Mouse (Mus musculus): ENCODE measurements at regions not wholly inside any gene's neighbourhood (a gene's known extent, or its start where the extent isn't known, plus 50 kb on each side); places are given as distances from the start of the nearest gene placed in this dataset.

GRCm38 (mm10) chr6:100366231-100366630 lies 78.9 kb upstream of the Rybp start:
- TF ChIP-seq CTCF (IDR thresholded peaks at IDR 0.05; ENCODE audit: low read depth, low read length), result no peak
- no peak for TF ChIP-seq TAL1 (conservative IDR thresholded peaks at IDR 0.05; ENCODE audit: low read depth, low read length)
- no peak for TF ChIP-seq POLR2AphosphoS5 (IDR thresholded peaks at IDR 0.05; ENCODE audit: insufficient replicate concordance, low read depth, low read length)
- no peak for TF ChIP-seq GATA1 (IDR thresholded peaks at IDR 0.05; ENCODE audit: borderline replicate concordance, low read length)
- TF ChIP-seq GATA2 (IDR thresholded peaks at IDR 0.05; ENCODE audit: borderline replicate concordance, low read depth, low read length), result no peak
- H3K36me3 ChIP-seq (replicated peaks), result no peaks in the 10 kb centered on the region

GRCm38 (mm10) chr6:100365791-100366190 lies 78.5 kb upstream of the Rybp start:
- Histone ChIP-seq H3K4me1 (ENCODE audit: insufficient read depth, low read depth, low read length) (no peaks in the 10 kb centered on the region), H3K9me3 (replicated peaks) (peaks cover 38% of the 10 kb centered on the region), H3K4me3 (ENCODE audit: low read depth, low read length) (no peak overlapping the region), H3K36me3 (replicated peaks) (no peaks in the 10 kb centered on the region), H3K27me3 (ENCODE audit: insufficient read depth, low read length) (no peaks in the 10 kb centered on the region)
- TF ChIP-seq TAL1 (conservative IDR thresholded peaks at IDR 0.05; ENCODE audit: low read depth, low read length) (no peak), CTCF (IDR thresholded peaks at IDR 0.05; ENCODE audit: low read depth, low read length) (no peak), GATA1 (IDR thresholded peaks at IDR 0.05; ENCODE audit: borderline replicate concordance, low read length) (no peak), GATA2 (IDR thresholded peaks at IDR 0.05; ENCODE audit: borderline replicate concordance, low read depth, low read length) (no peak), POLR2AphosphoS5 (IDR thresholded peaks at IDR 0.05; ENCODE audit: insufficient replicate concordance, low read depth, low read length) (no peak)
- ATAC-seq (ENCODE audit: extremely low read depth, insufficient number of reproducible peaks, low FRiP score, poor library complexity, severe bottlenecking) (no peak), DNase-seq (ENCODE audit: low spot score) (no peak)

More at GRCm38 (mm10) chr6:100366231-100366630, 78.9 kb upstream of the Rybp start:
- DNase-seq (ENCODE audit: low spot score) (no peak), ATAC-seq (ENCODE audit: extremely low read depth, insufficient number of reproducible peaks, low FRiP score, poor library complexity, severe bottlenecking) (no peak)
- H3K9me3 ChIP-seq (replicated peaks), result peaks cover 38% of the 10 kb centered on the region
- H3K4me1 ChIP-seq (ENCODE audit: insufficient read depth, low read depth, low read length), result no peaks in the 10 kb centered on the region
- no peak overlapping the region for H3K4me3 ChIP-seq (ENCODE audit: low read depth, low read length)
- H3K27me3 ChIP-seq (ENCODE audit: insufficient read depth, low read length), result no peaks in the 10 kb centered on the region

DNA sequence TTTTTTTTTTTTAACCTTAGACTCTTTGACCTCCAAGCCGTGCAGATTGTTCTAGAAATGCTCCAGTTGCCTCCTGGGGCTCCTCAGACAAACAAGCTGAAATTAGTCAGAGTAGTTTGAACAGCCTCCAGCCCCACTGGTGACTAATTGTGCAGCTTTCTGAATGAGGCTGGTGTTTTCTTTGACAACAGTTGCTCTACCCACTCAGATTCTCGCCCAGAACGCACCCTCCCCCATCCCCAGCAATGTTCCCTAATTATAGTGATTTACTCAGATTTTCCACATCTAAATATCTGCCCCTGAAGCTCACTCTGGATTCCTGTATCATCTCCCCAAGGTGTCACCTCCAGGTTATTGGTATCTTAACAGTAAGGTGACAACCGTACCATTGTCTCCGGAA lies 76.4 kb upstream of the Rybp start:
- H3K4me1 ChIP-seq (ENCODE audit: insufficient read depth, low read depth, low read length), result no peaks in the 10 kb centered on the region
- no peak for ATAC-seq (ENCODE audit: extremely low read depth, insufficient number of reproducible peaks, low FRiP score, poor library complexity, severe bottlenecking)
- no peak for TF ChIP-seq GATA1 (IDR thresholded peaks at IDR 0.05; ENCODE audit: borderline replicate concordance, low read length)
- no peak for TF ChIP-seq GATA2 (IDR thresholded peaks at IDR 0.05; ENCODE audit: borderline replicate concordance, low read depth, low read length)
- no peak for TF ChIP-seq CTCF (IDR thresholded peaks at IDR 0.05; ENCODE audit: low read depth, low read length)
- no peak for TF ChIP-seq POLR2AphosphoS5 (IDR thresholded peaks at IDR 0.05; ENCODE audit: insufficient replicate concordance, low read depth, low read length)
- TF ChIP-seq TAL1 (conservative IDR thresholded peaks at IDR 0.05; ENCODE audit: low read depth, low read length), result no peak
- no peaks in the 10 kb centered on the region for H3K27me3 ChIP-seq (ENCODE audit: insufficient read depth, low read length)
- no peak overlapping the region for H3K4me3 ChIP-seq (ENCODE audit: low read depth, low read length)
- DNase-seq (ENCODE audit: low spot score), result no peak
- H3K9me3 ChIP-seq (replicated peaks), result peaks cover 37% of the 10 kb centered on the region
- H3K36me3 ChIP-seq (replicated peaks), result no peaks in the 10 kb centered on the region

- peaks cover 7% of the 10 kb centered on the region for H3K9me3 ChIP-seq (replicated peaks)
- H3K4me1 ChIP-seq (ENCODE audit: insufficient read depth, low read depth, low read length), result no peaks in the 10 kb centered on the region
- H3K36me3 ChIP-seq (replicated peaks), result no peaks in the 10 kb centered on the region
- H3K27me3 ChIP-seq (ENCODE audit: insufficient read depth, low read length), result no peaks in the 10 kb centered on the region
- TF ChIP-seq TAL1 (conservative IDR thresholded peaks at IDR 0.05; ENCODE audit: low read depth, low read length) (no peak), POLR2AphosphoS5 (IDR thresholded peaks at IDR 0.05; ENCODE audit: insufficient replicate concordance, low read depth, low read length) (no peak), GATA2 (IDR thresholded peaks at IDR 0.05; ENCODE audit: borderline replicate concordance, low read depth, low read length) (no peak), GATA1 (IDR thresholded peaks at IDR 0.05; ENCODE audit: borderline replicate concordance, low read length) (no peak), CTCF (IDR thresholded peaks at IDR 0.05; ENCODE audit: low read depth, low read length) (no peak)
- DNase-seq (ENCODE audit: low spot score) (no peak), ATAC-seq (ENCODE audit: extremely low read depth, insufficient number of reproducible peaks, low FRiP score, poor library complexity, severe bottlenecking) (no peak)
- H3K4me3 ChIP-seq (ENCODE audit: low read depth, low read length), result no peak overlapping the region
Measured at GRCm38 (mm10) chr6:100356617-100357399, 69.5 kb upstream of the Rybp start.

GRCm38 (mm10) chr6:100355858-100356257 lies 68.6 kb upstream of the Rybp start:
- ATAC-seq (ENCODE audit: extremely low read depth, insufficient number of reproducible peaks, low FRiP score, poor library complexity, severe bottlenecking), result no peak
- no peaks in the 10 kb centered on the region for H3K36me3 ChIP-seq (replicated peaks)
- H3K4me3 ChIP-seq (ENCODE audit: low read depth, low read length), result no peak overlapping the region
- TF ChIP-seq GATA1 (IDR thresholded peaks at IDR 0.05; ENCODE audit: borderline replicate concordance, low read length), result no peak
- no peak for TF ChIP-seq TAL1 (conservative IDR thresholded peaks at IDR 0.05; ENCODE audit: low read depth, low read length)
- TF ChIP-seq POLR2AphosphoS5 (IDR thresholded peaks at IDR 0.05; ENCODE audit: insufficient replicate concordance, low read depth, low read length), result no peak
- TF ChIP-seq GATA2 (IDR thresholded peaks at IDR 0.05; ENCODE audit: borderline replicate concordance, low read depth, low read length), result no peak
- TF ChIP-seq CTCF (IDR thresholded peaks at IDR 0.05; ENCODE audit: low read depth, low read length), result no peak
- H3K27me3 ChIP-seq (ENCODE audit: insufficient read depth, low read length), result no peaks in the 10 kb centered on the region
- no peak for DNase-seq (ENCODE audit: low spot score)
- H3K9me3 ChIP-seq (replicated peaks), result peaks cover 10% of the 10 kb centered on the region
- H3K4me1 ChIP-seq (ENCODE audit: insufficient read depth, low read depth, low read length), result no peaks in the 10 kb centered on the region

DNA sequence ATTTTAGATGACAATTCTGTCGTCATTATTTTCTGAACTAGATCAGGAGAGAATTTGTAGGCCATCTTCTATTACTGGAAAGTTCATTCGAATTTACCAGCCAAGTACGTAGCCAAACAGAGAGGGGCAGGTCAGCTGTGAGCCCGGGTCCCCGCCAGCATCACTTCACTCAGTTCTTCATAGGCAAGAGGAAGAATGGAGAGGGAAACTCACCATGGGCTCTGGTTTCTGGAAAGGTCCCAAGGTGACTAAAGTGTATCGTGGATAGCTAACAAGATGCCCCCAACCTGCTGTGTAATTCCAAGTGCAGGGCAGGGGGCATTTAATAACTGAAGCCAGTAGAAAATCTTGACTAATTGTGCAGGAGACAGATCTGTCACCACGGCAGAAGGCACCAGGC lies 60.2 kb upstream of the Rybp start:
- DNase-seq (ENCODE audit: low spot score) (no peak), ATAC-seq (ENCODE audit: extremely low read depth, insufficient number of reproducible peaks, low FRiP score, poor library complexity, severe bottlenecking) (no peak)
- peaks cover 25% of the 10 kb centered on the region for H3K9me3 ChIP-seq (replicated peaks)
- no peaks in the 10 kb centered on the region for H3K27me3 ChIP-seq (ENCODE audit: insufficient read depth, low read length)
- H3K4me3 ChIP-seq (ENCODE audit: low read depth, low read length), result no peak overlapping the region
- H3K4me1 ChIP-seq (ENCODE audit: insufficient read depth, low read depth, low read length), result no peaks in the 10 kb centered on the region
- TF ChIP-seq GATA2 (IDR thresholded peaks at IDR 0.05; ENCODE audit: borderline replicate concordance, low read depth, low read length) (no peak), TAL1 (conservative IDR thresholded peaks at IDR 0.05; ENCODE audit: low read depth, low read length) (no peak), CTCF (IDR thresholded peaks at IDR 0.05; ENCODE audit: low read depth, low read length) (no peak), GATA1 (IDR thresholded peaks at IDR 0.05; ENCODE audit: borderline replicate concordance, low read length) (no peak), POLR2AphosphoS5 (IDR thresholded peaks at IDR 0.05; ENCODE audit: insufficient replicate concordance, low read depth, low read length) (no peak)
- H3K36me3 ChIP-seq (replicated peaks), result no peaks in the 10 kb centered on the region
